In genomic region chr6:125480396-125481361, GRCm38 (mm10) we compare ENCODE assay signal across 8 mouse cellular contexts. TPM values are rescaled to one million over a fixed set of nuclear protein-coding genes. Genes with fewer than 3 reads are reported as not detected.
DNase-seq lines count a peak whose midpoint lies in the region; ATAC-seq and TF ChIP-seq lines count a peak whose summit lies in the region.

No protein-coding gene starts in this region.

- TF ChIP-seq CTCF in embryonic fibroblast, embryonic 13.5 days (IDR thresholded peaks at IDR 0.05; ENCODE audit: borderline replicate concordance, insufficient read depth, low read length): no peak

- peak overlapping the region; percentile 89 for H3K27ac ChIP-seq in kidney, embryonic 16.5 days (ENCODE audit: low read length)
- H3K27ac ChIP-seq in ES-E14 (ENCODE audit: insufficient read depth, low read depth, low read length, poor library complexity, severe bottlenecking): peak overlapping the region; percentile 20; the same call in 1 of the 2 replicates
- peak overlapping the region; percentile 69 for H3K27ac ChIP-seq in embryonic fibroblast, embryonic 13.5 days (ENCODE audit: insufficient read depth, low read length)
- peak overlapping the region; percentile 75 for H3K27ac ChIP-seq in limb, embryonic 14.5 days (replicated peaks; ENCODE audit: low read depth, low read length)
- H3K27ac ChIP-seq in midbrain, embryonic 16.5 days (ENCODE audit: low read length): peak overlapping the region; percentile 79

- H3K4me2 ChIP-seq in kidney, embryonic 16.5 days (replicated peaks; ENCODE audit: low read depth, low read length): peak overlapping the region; percentile 28
- H3K4me2 ChIP-seq in limb, embryonic 14.5 days (replicated peaks; ENCODE audit: low read depth, low read length, severe bottlenecking): peak overlapping the region; percentile 35
- no peak overlapping the region for H3K4me2 ChIP-seq in midbrain, embryonic 16.5 days (ENCODE audit: low read length)

- no peaks in the 10 kb centered on the region for H3K36me3 ChIP-seq in kidney, embryonic 16.5 days (ENCODE audit: insufficient read depth, low read length)
- peaks cover 5% of the 10 kb centered on the region; the same call in 1 of the 2 replicates for H3K36me3 ChIP-seq in ES-E14 (ENCODE audit: control insufficient read depth, insufficient read depth, low read length, poor library complexity, severe bottlenecking)
- no peaks in the 10 kb centered on the region for H3K36me3 ChIP-seq in limb, embryonic 14.5 days (ENCODE audit: control insufficient read depth, insufficient read depth, low read length)
- H3K36me3 ChIP-seq in midbrain, embryonic 16.5 days (ENCODE audit: control insufficient read depth, insufficient read depth, low read length): no peaks in the 10 kb centered on the region

- H3K4me3 ChIP-seq in kidney, embryonic 16.5 days (ENCODE audit: low read length): no peak overlapping the region
- H3K4me3 ChIP-seq in ES-E14 (ENCODE audit: insufficient read depth in 1 of 2, low read depth in 1 of 2, low read length in 2 of 2, poor library complexity in 1 of 2, severe bottlenecking in 1 of 2): no peak overlapping the region
- no peak overlapping the region for H3K4me3 ChIP-seq in embryonic fibroblast, embryonic 13.5 days (ENCODE audit: insufficient read depth, low read length)
- no peak overlapping the region for H3K4me3 ChIP-seq in limb, embryonic 14.5 days (replicated peaks; ENCODE audit: low read length)
- H3K4me3 ChIP-seq in midbrain, embryonic 16.5 days (ENCODE audit: low read depth, low read length): no peak overlapping the region

- peak overlapping the region; percentile 20; the same call in 1 of the 2 replicates for H3K9ac ChIP-seq in kidney, embryonic 16.5 days (replicated peaks; ENCODE audit: low read length)
- no peak overlapping the region; the same call in 1 of the 2 replicates for H3K9ac ChIP-seq in ES-E14 (ENCODE audit: insufficient read depth, low read depth, low read length, poor library complexity, severe bottlenecking)
- peak overlapping the region; percentile 21; the same call in 1 of the 2 replicates for H3K9ac ChIP-seq in limb, embryonic 14.5 days (ENCODE audit: low read depth, low read length, severe bottlenecking)
- no peak overlapping the region for H3K9ac ChIP-seq in midbrain, embryonic 16.5 days (ENCODE audit: low read depth, low read length)

- peak; percentile 52; the same call in 1 of the 2 replicates for ATAC-seq in kidney, embryonic 16.5 days (ENCODE audit: low FRiP score, low TSS enrichment)
- 0 out of 2 replicates have a peak, but pooled peaks have one; percentile 42 for ATAC-seq in limb, embryonic 14.5 days (ENCODE audit: low FRiP score, low read depth)
- ATAC-seq in midbrain, embryonic 16.5 days: peak; percentile 88

- no peak for TF ChIP-seq POLR2A in embryonic fibroblast, embryonic 13.5 days (IDR thresholded peaks at IDR 0.05; ENCODE audit: low read depth, low read length)
- TF ChIP-seq POLR2A in limb, embryonic 14.5 days (IDR thresholded peaks at IDR 0.05; ENCODE audit: borderline replicate concordance, extremely low read depth, insufficient read depth, insufficient read length): no peak

- no peak for DNase-seq in kidney, adult 18-20 months
- DNase-seq in ES-E14 (ENCODE audit: low read depth, low spot score): no peak
- DNase-seq in limb, embryonic 14.5 days (ENCODE audit: low spot score): no peak
- no peak for DNase-seq in urinary bladder, adult 18-20 months (ENCODE audit: low spot score in 2 of 2)
- no peak for DNase-seq in adrenal gland, adult 8-10 months

- H3K27me3 ChIP-seq in kidney, embryonic 16.5 days (ENCODE audit: insufficient read depth, low read length): no peaks in the 10 kb centered on the region
- no peaks in the 10 kb centered on the region for H3K27me3 ChIP-seq in limb, embryonic 14.5 days (ENCODE audit: control insufficient read depth, insufficient read depth, low read length)
- H3K27me3 ChIP-seq in midbrain, embryonic 16.5 days (ENCODE audit: control insufficient read depth, insufficient read depth, low read depth, low read length): no peaks in the 10 kb centered on the region

- H3K4me1 ChIP-seq in kidney, embryonic 16.5 days (ENCODE audit: insufficient read depth, low read length): peaks cover 82% of the 10 kb centered on the region
- peaks cover 44 to 63% of the 10 kb centered on the region in 2 experiments for H3K4me1 ChIP-seq in ES-E14 (ENCODE audit: control insufficient read depth in 2 of 2, insufficient read depth in 2 of 2, low read length in 2 of 2, poor library complexity in 1 of 2)
- peaks cover 31% of the 10 kb centered on the region for H3K4me1 ChIP-seq in embryonic fibroblast, embryonic 13.5 days (ENCODE audit: control insufficient read depth, insufficient read depth, low read length)
- H3K4me1 ChIP-seq in limb, embryonic 14.5 days (ENCODE audit: control insufficient read depth, insufficient read depth, low read length): peaks cover 70% of the 10 kb centered on the region
- H3K4me1 ChIP-seq in midbrain, embryonic 16.5 days (ENCODE audit: control insufficient read depth, insufficient read depth, low read length): peaks cover 8% of the 10 kb centered on the region

- in situ Hi-C loops in ES-E14 (cut with MboI; ENCODE audit: low sequenced_read_pairs in 2 of 2, unreplicated experiment in 2 of 2): no loop called here

- WGBS in kidney, embryonic 16.5 days: 25% methylated on average over 12 of the region's 12 CpGs
- WGBS in limb, embryonic 14.5 days: 42% methylated on average over 11 of the region's 12 CpGs
- WGBS in midbrain, embryonic 16.5 days: 37% methylated on average over 11 of the region's 12 CpGs

- H3K9me3 ChIP-seq in kidney, embryonic 16.5 days (ENCODE audit: low read length): no peaks in the 10 kb centered on the region
- H3K9me3 ChIP-seq in ES-E14 (ENCODE audit: control insufficient read depth, insufficient read depth, low read depth, low read length): no peaks in the 10 kb centered on the region
- H3K9me3 ChIP-seq in limb, embryonic 14.5 days (ENCODE audit: control insufficient read depth, low read length): no peaks in the 10 kb centered on the region
- no peaks in the 10 kb centered on the region for H3K9me3 ChIP-seq in midbrain, embryonic 16.5 days (replicated peaks; ENCODE audit: control insufficient read depth, low read length, poor library complexity, severe bottlenecking)

TF ChIP-seq in ES-E14, 5 proteins besides CTCF, POLR2A, EP300 and RAD21:
- no peak for TF ChIP-seq MAFK (IDR thresholded peaks at IDR 0.05; ENCODE audit: insufficient read depth, low read depth, low read length)
- TF ChIP-seq ZNF384 (IDR thresholded peaks at IDR 0.05; ENCODE audit: low read depth, low read length): no peak
- no peak for TF ChIP-seq CHD2 (IDR thresholded peaks at IDR 0.05; ENCODE audit: low read depth, low read length)
- TF ChIP-seq ZC3H11A (IDR thresholded peaks at IDR 0.05; ENCODE audit: borderline replicate concordance, low read depth, low read length): no peak
- TF ChIP-seq HCFC1 (IDR thresholded peaks at IDR 0.05; ENCODE audit: borderline replicate concordance, insufficient read depth, low read length): no peak
TF ChIP-seq in ES-E14: peak in this region for 0.

RNA-seq across cellular contexts. Expression of gene Cd9, which starts 13.9 kb away (rescaled TPM):
- polyA plus RNA-seq in kidney, embryonic 16.5 days (2015; fragmentation: Nextera tagmentation; extraction: Ambion mirVana): 158 and 178 TPM in 2 replicates
- total RNA-seq in ES-E14 (2012; rRNA removed): 228 and 374 TPM in 2 replicates
- polyA plus RNA-seq in embryonic fibroblast, embryonic 13.5 days (2011; ENCODE audit: insufficient read length, low read depth, missing spikeins): 170 and 246 TPM in 2 replicates
- polyA plus RNA-seq in limb, embryonic 14.5 days (2012; rRNA removed): 215 and 273 TPM in 2 replicates
- polyA plus RNA-seq in limb, embryonic 14.5 days (2014; fragmentation: Nextera tagmentation; extraction: Ambion mirVana): 318 and 323 TPM in 2 replicates
- polyA plus RNA-seq in midbrain, embryonic 16.5 days (2015; fragmentation: Nextera tagmentation; extraction: Ambion mirVana): 61.7 and 88.0 TPM in 2 replicates
- total RNA-seq in adrenal gland, adult 8-10 months (2022): 100 to 1,000 TPM; 108 to 171 (median 144) TPM

Comparison
In these comparisons a context has a peak if more than half of its experiments do, and no peak if none do; other contexts are left out.
1. H3K27ac ChIP-seq: peak in every context shown above with its lines; median percentile 89 in kidney, embryonic 16.5 days; 79 in midbrain, embryonic 16.5 days; 75 in limb, embryonic 14.5 days; 69 in embryonic fibroblast, embryonic 13.5 days; 20 in ES-E14.
2. H3K9ac ChIP-seq: peak in kidney, embryonic 16.5 days (single experiment) and limb, embryonic 14.5 days (single experiment); none in ES-E14 (single experiment) and midbrain, embryonic 16.5 days (single experiment).
3. Peak in every context shown above with its lines, with median percentiles within 50 percentile points of each other: ATAC-seq.